Mouse (Mus musculus): ENCODE data around the gene H13.
A peak's percentile ranks its signal among the peaks of the same experiment; 100 is the strongest.

H13 gene

DNA sequence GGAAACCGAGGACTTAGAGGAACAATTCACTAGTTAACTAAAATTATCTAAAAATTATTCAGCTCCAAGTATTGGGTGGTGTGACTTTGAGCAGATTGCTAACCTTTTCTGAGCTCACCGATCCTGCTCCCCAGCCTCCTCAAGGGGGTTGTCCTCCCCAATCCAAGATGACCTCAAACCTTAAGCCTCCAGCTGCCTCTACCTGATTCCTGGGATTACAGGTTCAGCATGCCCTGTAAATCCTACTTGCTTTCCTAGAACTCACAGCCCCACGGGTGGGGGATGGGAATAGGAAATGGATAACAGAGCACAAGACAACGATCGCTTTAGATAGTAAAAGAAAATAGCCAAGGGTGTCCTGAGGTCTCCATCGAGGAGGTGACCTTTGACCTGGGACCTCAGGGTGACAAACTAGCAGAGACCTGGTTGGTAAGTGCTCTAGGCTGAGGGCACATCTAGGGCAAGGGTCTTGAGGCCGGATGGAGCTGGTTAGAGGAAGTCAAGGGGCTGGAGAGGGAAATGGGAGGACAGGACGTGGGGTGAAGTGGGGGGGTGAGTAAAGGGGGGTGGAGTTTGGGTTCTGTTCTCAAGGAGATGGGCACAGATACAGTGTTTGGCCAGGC, 59.9 kb downstream of the H13 start:
- DNase-seq (ENCODE audit: extremely low read depth, insufficient read length, low spot score) = no peak

DNA sequence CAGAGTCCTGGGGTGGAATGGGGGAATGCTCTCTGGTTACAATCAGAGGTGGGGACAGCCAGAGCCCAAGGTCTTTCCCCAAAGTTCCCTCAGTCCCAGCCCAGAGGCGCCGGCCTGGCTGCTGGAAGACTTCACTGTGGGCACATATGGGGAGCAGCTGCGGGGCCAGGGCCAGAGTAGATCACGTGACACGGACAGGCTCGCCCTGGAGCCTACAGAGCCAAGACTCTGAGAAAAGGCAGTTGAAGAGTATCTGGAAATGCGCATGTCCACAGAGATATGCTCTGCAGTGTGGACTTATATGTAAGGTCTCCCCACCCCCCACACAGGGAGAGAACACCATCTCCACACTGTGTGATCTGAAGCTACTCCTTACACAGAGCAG, 60.4 kb downstream of the H13 start:
- DNase-seq (ENCODE audit: extremely low read depth, insufficient read length, low spot score) = no peak

DNA sequence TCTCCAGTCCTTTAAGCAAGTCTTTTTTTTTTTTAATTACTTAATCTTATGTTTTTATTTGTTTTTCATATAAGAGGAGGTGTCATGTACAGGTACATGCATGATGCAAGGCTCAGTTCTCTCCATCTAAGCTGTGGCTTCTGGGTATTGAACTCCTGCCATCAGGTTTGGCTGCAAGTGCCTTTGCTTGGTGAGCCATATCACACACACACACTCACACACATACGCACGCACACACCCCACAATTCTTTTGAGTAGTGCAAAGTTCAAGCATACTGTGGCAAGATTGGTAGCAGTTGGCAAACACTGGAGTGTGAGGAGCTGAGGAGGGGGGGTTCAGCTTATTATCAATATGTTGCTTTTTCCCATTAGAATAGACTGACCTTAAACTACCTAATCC, 63.9 kb downstream of the H13 start:
- no peak for DNase-seq (ENCODE audit: extremely low read depth, insufficient read length, low spot score)

DNA sequence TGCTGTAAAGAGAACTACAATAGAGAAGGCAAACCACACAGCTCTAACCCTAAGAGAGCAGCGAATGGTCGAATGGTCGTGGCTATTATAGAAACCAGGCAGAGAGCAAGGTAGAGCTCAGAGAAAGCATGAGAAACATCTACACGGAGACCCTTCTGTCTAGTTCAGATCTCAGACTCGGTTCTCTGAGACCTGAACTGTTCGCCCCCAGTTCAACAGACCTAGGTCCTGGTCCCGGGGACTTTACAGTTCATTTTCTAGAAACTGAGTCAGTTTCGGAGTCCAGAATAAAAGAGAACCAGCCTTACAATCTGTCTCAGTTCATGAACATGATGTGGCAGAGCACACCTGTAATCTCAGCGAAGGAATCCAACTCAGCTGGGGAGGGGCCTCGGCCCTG, 65.2 kb downstream of the H13 start:
- DNase-seq (ENCODE audit: extremely low read depth, insufficient read length, low spot score) = no peak

DNA sequence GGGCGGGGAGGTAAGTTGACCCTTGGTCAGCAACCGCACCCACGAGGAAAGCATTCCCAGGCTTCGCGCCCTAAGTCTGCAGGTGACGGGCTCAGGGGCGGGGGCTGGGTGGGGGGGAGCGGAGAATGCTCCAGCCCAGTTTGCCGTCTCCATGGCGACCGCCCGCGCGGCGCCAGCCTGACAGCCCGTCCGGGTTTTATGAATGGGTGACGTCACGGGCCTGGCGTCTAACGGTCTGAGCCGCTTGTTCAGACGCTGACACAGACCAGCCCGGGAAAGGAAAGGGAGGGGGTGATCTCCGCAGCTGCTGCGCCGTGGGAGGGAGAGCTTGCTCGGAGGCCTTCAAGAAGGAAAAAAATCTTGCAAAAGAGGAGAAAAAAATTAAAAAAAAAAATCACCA, 65.7 kb downstream of the H13 start:
- DNase-seq (ENCODE audit: extremely low read depth, insufficient read length, low spot score) = peak; percentile 93

DNA sequence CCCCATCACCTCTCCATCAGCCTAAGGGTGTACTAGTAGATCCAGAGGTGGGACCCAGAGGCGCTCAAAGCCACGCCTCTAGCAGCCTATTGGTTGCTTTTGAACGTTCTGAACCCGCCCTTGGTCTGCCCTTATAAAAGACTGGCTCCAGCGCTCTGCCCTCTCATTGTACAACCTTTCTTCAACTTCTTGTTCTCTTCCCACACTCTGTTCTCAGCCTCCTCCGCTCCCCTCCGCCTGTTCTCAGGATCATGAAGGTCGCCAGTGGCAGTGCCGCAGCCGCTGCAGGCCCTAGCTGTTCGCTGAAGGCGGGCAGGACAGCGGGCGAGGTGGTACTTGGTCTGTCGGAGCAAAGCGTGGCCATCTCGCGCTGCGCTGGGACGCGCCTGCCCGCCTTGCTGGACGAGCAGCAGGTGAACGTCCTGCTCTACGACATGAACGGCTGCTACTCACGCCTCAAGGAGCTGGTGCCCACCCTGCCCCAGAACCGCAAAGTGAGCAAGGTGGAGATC, 66.9 kb downstream of the H13 start, which contains the start of gene Id1:
Gene Id1, plus strand, starts transcription at position 162 of the 512 bp plus-strand sequence.
- peak; percentile 90 for DNase-seq (ENCODE audit: extremely low read depth, insufficient read length, low spot score)

DNA sequence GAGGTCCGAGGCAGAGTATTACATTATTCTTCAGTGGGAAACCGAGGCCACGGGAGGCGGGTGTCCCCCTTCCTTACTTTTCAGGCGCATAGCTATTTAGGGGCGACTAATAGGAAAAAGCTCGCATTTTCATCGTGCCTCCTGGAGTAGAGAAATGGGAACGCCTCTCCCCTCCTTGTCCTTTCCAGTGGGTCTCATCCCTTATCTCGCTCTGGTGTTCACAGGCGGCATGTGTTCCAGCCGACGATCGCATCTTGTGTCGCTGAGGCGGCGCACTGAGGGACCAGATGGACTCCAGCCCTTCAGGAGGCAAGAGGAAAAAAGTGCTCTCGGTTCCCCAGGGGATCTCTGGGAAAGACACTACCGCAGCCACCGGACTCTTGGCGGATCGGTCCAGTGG, 67.5 kb downstream of the H13 start:
- DNase-seq (ENCODE audit: extremely low read depth, insufficient read length, low spot score) = no peak

DNA sequence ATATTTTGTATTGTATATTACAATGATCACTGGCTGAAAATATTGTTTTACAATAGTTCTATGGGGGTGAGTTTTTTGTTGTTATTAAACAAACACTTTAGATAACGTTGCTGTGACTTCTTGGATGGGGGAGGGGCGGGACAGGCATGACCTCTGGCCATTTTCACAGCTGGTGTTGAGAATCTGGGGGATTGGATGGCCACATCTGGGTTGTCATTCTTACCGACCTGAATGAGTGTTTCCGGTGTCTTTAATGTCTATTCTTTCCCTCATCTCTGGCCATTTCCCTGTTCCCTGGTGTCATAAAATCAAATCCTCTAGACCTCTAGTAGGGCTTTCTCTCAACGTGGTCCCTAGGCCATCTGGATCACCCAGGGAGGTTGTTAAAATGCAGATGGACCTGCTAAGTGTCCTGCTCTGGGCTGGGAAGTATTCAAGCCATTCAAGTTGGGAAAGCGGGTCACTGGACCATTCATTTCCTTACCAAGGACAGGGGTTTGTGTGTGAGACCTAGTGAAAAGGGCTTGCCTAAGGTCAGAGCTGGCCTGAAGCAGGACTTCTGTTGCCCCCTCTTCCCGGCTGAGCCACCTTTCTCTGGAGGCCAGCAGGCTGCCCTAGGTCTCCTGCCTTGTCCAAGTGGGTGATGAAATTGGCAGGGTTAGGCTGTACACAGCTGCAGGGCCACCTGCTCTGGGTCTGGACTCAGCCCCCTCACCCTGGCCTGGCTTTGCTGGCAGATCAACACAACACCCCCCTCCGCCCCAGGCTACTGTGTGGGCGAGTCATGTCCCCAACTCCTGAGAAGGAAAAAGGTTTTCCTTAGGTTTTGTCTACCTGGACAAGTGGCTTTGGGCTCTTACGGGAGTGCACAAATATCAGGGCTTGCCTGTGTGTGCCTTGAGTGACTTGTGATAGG, 68.3 kb downstream of the H13 start:
- peak; percentile 70 for DNase-seq (ENCODE audit: extremely low read depth, insufficient read length, low spot score)

DNA sequence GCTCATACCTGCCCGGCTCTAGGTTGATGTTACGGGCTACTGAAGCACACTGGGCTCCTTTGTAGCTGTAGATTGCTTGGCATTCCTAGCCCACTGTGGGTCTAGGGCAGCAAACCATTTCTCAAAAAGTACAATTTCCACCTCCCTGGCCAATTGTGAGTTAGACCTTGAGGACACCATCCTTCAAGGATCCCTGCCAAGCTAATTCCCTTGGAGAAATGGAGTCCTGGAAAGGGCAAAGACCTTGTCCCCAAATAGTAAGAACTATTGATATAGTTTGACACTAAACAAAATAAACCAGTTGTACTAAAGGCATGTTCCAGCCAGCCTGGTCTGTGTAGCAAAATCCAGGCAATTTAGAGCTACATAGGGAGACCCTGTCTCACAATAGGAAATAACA, 69.1 kb downstream of the H13 start:
- DNase-seq (ENCODE audit: extremely low read depth, insufficient read length, low spot score) = no peak

DNA sequence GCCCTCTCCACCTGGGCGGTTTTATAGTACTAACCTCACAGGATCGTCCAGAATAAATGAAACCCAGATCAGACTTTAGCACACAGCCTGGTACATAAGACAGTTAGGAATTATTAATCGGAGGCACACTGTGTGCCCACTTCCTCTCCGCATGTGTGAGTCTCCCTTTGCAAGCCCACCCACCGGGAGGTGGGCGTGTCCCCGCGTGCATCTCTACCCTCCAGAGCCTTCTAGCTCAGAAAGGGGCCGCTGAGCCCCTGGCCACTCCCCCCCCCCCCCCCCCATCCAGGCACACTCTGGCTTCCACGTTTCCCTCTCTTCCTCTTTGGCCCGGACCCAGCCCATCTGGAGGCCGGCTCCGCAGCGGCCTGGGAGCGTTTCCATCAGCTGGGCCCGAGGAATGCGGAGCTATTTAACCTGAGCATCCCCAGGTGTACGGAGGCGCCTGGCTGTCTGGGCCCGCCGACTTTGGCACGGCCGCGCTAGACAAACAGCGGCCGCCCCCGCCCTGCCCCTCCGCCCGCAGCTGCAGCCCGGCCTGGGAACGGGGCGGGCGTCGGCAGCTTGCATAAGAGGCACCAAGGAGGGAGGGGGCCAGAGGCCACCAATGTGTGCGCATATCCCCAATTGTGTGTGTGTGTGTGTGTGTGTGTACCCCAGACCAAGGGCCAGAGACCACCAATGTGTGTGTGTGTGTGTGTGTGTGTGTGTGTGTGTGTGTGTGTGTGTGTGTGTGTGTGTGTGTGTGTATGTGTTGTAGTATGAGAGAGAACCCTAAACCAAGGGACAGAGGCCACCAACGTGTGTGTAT, 70.0 kb downstream of the H13 start:
- DNase-seq (ENCODE audit: extremely low read depth, insufficient read length, low spot score) = peak; percentile 87

DNA sequence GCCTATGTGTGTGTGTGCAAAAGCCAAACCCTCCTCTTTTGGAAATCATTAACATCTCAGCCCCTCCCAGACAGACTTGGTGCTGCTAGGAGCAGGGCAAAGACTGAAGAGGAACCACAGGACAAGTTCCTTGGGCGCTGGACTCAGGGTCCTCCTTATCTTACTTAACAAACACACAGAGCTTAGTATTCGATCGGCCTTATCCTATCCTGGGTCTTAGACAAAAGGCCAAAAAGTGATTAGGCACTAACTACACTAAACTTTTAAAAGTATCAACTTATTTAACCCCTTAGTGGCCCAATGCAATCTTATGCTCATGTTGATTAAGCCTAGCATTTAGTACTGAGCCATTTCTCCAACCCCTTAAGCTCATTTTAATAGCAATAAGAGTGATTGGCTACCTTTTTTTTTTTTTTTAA, 70.6 kb downstream of the H13 start:
- no peak for DNase-seq (ENCODE audit: extremely low read depth, insufficient read length, low spot score)

DNA sequence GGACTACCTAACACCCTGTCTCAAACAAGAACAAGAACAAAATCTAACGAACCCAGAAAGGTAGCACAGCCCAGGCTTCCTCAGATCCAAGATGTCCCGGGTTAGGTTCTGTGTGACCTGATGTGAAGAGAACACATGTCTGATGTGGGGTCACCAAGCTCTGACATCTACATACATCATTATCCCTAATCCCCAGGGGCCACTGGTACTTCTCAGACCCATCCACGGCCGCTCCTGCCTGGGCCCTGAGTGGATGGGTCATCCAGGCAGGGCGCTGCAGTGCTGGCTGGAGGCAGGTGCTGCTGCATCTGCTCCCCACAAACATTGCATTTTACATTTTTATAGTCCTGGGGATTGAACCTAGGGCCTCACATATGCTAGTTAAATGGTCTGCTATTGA, 71.2 kb downstream of the H13 start:
- DNase-seq (ENCODE audit: extremely low read depth, insufficient read length, low spot score) = no peak

DNA sequence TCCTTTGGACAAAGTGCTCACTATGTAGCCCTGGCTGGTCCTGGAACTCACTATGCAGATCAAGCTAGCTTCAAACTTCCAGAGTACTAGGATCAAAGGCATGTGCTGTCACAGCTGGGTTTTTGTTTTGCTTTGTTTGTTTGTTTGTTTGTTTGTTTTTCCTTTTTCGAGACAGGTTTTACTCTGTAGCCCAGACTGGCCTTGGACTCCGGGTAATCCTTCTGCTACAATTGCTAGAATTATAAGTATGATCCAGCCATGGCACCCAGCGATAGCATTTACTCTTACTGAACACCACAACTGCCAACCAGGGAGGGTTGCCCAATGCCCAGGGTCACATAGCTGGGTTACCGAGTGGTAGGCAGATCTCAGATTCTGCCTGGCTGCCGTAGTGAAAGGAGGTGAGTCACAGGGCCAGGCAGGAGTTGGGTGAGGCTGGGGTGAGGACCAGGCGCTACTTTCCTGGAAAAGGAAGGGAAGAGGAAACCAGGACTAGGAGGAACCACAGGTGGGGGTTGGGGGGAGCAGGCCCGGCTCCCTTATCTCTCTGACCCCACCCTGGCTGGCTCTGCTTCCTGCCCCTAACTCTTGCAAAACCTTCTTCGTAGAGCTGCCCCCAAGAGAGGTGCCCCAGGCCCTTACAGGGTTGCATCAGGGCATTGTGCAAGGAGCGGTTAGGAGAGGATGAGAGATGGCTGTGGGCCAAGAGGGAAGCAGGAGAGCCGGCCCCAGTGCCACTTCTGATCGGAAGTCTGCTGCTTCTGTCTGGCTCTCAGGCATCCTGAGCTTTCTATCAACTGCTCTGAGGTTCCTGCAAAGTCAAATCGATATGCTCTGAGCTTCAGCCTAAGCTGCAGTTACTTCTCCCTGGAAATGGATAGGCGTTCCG, 72.1 kb downstream of the H13 start:
- DNase-seq (ENCODE audit: extremely low read depth, insufficient read length, low spot score) = peak; percentile 95

DNA sequence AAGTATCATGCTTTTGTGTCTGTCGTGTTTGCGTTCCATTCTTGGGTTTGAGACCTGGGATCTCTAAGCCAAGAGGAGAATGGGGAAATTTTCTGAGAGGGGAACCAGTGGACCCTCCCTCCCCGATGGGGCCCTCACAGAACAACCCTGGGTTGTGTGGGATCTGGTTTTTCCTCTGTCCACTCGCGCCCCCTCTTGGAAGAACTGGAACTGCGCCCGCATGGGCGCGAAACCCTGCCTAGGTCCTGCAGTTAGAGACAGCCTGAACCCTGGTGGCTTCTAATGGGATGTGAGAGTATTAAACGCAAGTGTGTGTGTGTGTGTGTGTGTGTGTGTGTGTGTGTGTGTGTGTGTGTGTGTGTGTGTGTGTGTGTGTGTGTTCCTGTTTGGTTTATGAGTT, 73.2 kb downstream of the H13 start:
- DNase-seq (ENCODE audit: extremely low read depth, insufficient read length, low spot score) = peak; percentile 77

DNA sequence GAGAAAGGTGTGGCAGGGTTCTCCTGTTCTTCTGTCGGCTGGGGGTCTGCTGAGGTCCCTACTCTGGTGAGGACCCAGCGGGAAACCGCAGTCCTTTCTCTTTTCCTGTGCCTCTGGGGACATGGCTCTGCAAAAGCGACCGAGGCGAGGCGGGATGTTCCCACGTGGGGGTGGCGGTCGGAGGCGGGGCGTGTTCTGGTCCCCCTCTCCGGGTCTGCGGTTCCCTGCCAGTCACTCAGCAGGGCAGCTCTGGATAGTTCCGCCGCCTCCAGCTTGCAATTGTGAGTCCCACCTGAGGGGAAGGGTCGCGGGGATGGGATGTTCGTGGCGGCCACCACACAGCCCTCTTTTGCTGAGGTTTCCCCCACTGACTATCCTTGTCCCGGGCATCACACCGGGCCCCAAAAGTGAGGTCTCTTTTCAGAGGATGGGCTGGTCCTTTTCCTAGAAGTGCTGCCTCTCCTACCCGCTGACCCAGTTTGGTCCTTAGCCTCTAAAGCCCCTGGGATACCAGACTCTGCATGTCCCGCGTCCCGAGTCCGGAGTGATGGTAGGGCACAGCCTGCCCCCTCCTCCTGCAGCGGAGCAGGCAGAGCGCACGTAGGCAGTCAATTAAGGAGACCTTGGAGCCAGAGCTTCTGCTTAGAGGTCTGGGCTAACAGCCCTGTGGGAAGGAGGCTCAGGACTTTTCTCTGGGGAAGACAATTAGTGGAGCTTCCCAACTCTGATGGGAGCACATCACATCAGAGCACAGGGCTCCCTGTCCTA, 84.9 kb downstream of the H13 start, which contains the start of gene Cox4i2:
Gene Cox4i2, plus strand, starts transcription at position 230 of the 768 bp plus-strand sequence.
- no peak for DNase-seq (ENCODE audit: extremely low read depth, insufficient read length, low spot score)

DNA sequence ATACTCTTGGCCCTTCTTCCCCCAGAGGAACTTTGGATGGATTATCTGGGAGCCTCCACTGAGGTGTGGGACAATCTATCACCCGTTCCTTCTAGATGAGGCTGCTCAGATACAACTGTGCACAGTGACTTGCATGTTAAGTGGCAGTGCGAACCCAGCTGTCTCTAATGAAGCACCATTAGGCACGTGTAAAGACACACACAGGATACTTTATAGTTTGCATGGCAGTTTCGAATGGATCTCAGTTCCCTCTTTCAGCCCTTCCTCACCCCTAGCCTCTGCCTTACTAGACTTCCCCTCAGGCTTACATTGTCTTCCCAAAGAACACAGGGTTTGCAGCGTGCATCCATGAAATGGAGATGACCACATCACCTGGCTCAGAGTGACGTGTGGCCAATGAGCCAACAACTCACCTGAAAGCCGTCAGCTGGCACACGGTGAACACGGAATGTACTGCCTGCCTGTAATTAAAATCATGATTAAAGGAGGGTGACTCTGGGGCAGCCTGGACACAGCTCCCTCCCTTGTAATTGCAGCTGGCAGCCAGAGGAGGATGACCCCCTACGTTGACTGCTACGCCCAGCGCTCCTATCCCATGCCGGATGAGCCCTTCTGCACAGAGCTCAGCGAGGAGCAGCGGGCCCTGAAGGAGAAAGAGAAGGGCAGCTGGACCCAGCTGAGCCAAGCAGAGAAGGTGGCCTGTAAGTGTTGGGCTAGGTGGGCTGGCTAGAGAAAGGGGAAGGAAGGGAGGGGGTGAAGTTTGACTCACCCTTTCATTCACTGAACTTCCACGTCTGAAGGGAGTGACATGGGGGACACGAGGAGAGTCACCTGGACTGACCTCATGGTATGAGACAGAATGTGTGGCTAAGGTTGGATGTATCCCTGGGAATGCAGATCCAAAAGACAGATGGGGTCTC, 87.5 kb downstream of the H13 start:
- no peak for DNase-seq (ENCODE audit: extremely low read depth, insufficient read length, low spot score)

DNA sequence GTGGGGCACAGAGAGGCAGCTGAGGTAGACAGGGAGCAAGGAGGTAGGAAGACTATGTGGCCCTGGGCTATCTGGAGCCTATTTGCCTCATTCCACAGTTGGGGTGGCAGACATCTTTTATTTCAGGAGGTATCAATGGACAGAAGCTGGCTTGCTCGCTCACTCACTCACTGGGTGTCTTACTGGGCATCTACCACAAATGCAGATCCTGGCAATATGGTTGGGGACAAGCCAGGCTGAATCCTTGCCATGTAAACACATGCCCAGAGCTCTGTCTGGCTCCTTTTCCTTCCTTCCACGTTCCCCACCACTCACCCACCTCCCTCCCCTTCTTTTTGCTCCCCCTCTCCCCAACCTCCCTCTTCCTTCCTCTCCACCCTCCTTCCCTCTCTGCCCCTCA, 88.2 kb downstream of the H13 start:
- no peak for DNase-seq (ENCODE audit: extremely low read depth, insufficient read length, low spot score)

Data from 3134 (cell line).